Mouse (Mus musculus) cortical plate, adult 2 months (tissue): Measurements from ENCODE around the gene Rcc1. TPM values are rescaled to one million over a fixed set of nuclear protein-coding genes. Genes with fewer than 3 reads are reported as not detected.

Source experiments
- H3K27ac ChIP-seq: fragments of 200-500 bp; 2 replicates; pipeline ENCODE4 v1.5.1; 2012; ENCODE audit warnings: low read length, control low read depth, inconsistent platforms; ENCODE audit not compliant: insufficient read depth
- H3K4me1 ChIP-seq: fragments of 200-500 bp; 2 replicates; pipeline ENCODE4 v1.6.1; 2011; ENCODE audit warnings: low read length; ENCODE audit not compliant: control insufficient read depth, insufficient read depth
- H3K4me3 ChIP-seq: fragments of 200-500 bp; 2 replicates; pipeline ENCODE4 v1.5.1; 2011; ENCODE audit warnings: mild to moderate bottlenecking, low read length, control low read depth; ENCODE audit not compliant: insufficient read depth
- CTCF ChIP-seq: fragments of 200-500 bp; IDR thresholded peaks from 2 replicates; pipeline ENCODE4 v1.5.1; 2011; ENCODE audit warnings: mild to moderate bottlenecking, control low read depth, low read length; ENCODE audit not compliant: insufficient read depth; ENCODE audit errors: extremely low read depth
- POLR2A ChIP-seq: fragments of 200-500 bp; IDR thresholded peaks from 2 replicates; pipeline ENCODE4 v1.6.1; 2011; ENCODE audit warnings: mild to moderate bottlenecking, low read length, control low read depth; ENCODE audit not compliant: insufficient read depth; ENCODE audit errors: extremely low read depth
- polyA plus RNA-seq: library from polyadenylated mRNA; depleted of rRNA; stranded (reverse); fragments of >200 nt; gene quantifications from 2 replicates; pipeline ENCODE4 v1.2.3, GENCODE M21; 2012

Gene Rcc1
- polyA plus RNA-seq, 1 experiment = 8.8 TPM

- no peaks in the 10 kb centered on the region for H3K4me1 ChIP-seq
- no peak overlapping the region for H3K27ac ChIP-seq
- TF ChIP-seq POLR2A (no peak), CTCF (no peak)
- H3K4me3 ChIP-seq = no peak overlapping the region
These were observed 7.1 kb downstream of the Rcc1 start for GRCm38 (mm10) chr4:132346261-132346660.

DNA sequence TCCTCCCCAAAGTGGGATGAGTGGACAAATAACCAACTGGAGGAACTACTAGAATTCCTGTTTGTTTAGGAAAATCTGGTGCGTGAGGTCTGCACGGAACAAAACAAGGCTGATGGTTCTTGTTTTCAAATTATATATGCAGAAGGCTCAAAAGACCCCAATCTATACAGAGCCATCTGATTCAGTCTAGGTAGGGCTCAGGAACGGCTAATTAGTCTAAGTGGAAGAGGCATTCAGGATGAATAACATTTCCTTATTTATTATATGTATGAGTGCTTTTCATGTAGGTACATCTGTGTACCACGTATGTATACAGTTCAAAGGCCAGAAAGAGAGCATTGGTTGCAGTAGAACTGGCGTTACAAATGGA lies 7.6 kb downstream of the Rcc1 start:
- Histone ChIP-seq H3K27ac (no peak overlapping the region), H3K4me1 (no peaks in the 10 kb centered on the region)

GRCm38 (mm10) chr4:132345135-132345842 lies 8.1 kb downstream of the Rcc1 start:
- TF ChIP-seq POLR2A (peak; percentile 39; the same call in 1 of the 2 replicates), CTCF (peak; percentile 65)
- Histone ChIP-seq H3K4me3 (peak overlapping the region; percentile 62), H3K4me1 (no peaks in the 10 kb centered on the region), H3K27ac (no peak overlapping the region)

More for the DNA sequence above, 7.6 kb downstream of the Rcc1 start:
- TF ChIP-seq CTCF = no peak
- TF ChIP-seq POLR2A = no peak
- H3K4me3 ChIP-seq = peak overlapping the region; percentile 62

DNA sequence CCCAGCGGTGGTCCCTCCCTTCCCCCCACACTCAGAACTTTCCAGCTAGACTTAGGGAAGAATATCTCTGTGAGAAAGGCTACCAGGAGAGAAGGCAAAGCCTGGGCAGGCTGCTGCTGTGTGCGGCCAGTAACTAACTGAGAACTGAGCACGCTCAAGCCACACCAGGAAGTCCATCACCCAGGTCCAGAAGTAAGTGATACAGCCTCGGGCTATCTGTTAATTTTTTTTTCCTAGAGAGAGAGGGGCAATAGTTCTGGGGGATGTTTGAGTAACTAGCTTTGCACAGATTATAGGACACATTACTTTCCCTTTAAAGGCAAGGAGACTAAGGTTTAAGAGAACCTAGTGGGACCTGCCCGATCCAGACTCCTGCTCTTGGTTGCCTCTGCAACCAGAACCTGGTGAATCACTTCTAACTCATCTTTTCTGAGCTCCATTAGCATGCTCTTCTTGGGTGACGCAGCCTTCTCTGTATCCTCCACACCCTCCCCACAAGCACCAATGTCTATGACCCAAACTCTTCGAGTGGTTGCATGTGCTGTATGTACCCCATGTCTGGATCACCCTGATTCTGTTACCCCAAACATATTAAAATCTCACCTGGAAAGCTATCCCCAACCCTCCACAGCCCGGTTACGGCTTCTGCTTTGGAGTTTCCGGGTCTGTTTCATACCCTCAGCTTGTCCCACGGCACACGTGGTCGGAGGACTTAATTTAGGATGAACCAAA lies 8.8 kb downstream of the Rcc1 start:
- Histone ChIP-seq H3K4me1 (no peaks in the 10 kb centered on the region), H3K27ac (no peak overlapping the region), H3K4me3 (peak overlapping the region; percentile 62)
- no peak for TF ChIP-seq CTCF
- no peak for TF ChIP-seq POLR2A

- no peak for TF ChIP-seq CTCF
- no peak overlapping the region for H3K4me3 ChIP-seq
- no peak overlapping the region for H3K27ac ChIP-seq
- H3K4me1 ChIP-seq = no peaks in the 10 kb centered on the region
These were observed 12.0 kb downstream of the Rcc1 start for GRCm38 (mm10) chr4:132341451-132341850.

- Histone ChIP-seq H3K27ac (no peak overlapping the region), H3K4me3 (no peak overlapping the region), H3K4me1 (no peaks in the 10 kb centered on the region)
- TF ChIP-seq CTCF (no peak), POLR2A (no peak)
These were observed 14.5 kb downstream of the Rcc1 start for GRCm38 (mm10) chr4:132338943-132339342.

- H3K4me3 ChIP-seq = no peak overlapping the region
- TF ChIP-seq CTCF = no peak
- no peak for TF ChIP-seq POLR2A
- H3K27ac ChIP-seq = no peak overlapping the region
- H3K4me1 ChIP-seq = no peaks in the 10 kb centered on the region; the same call in 1 of the 2 replicates
These were observed 20.5 kb downstream of the Rcc1 start for GRCm38 (mm10) chr4:132332880-132333279.

DNA sequence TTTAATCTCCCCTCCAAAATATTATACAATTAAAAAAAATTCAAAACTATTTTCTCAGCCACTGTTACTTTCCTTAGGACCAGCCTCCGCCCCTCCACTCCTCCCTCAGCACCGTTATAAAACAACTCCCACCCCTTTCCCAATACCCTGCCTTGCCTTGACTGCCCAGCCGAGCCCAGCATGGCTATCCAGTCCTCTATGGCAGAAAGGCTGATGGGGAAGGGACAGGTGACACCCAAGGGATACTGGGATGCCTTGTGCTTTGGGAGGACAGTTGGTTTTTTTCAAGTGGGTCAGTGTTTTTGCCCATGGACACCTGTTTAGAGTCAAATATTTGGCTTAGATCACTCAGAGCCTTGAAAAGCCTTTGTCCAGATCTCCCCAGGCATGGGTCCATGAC lies 21.4 kb downstream of the Rcc1 start:
- Histone ChIP-seq H3K4me1 (no peaks in the 10 kb centered on the region; the same call in 1 of the 2 replicates), H3K27ac (no peak overlapping the region), H3K4me3 (no peak overlapping the region)
- TF ChIP-seq POLR2A (no peak), CTCF (no peak)

GRCm38 (mm10) chr4:132329835-132330354 lies 23.5 kb downstream of the Rcc1 start:
- no peak for TF ChIP-seq POLR2A
- H3K4me3 ChIP-seq = peak overlapping the region; percentile 66
- H3K4me1 ChIP-seq = no peaks in the 10 kb centered on the region; the same call in 1 of the 2 replicates
- no peak overlapping the region for H3K27ac ChIP-seq

DNA sequence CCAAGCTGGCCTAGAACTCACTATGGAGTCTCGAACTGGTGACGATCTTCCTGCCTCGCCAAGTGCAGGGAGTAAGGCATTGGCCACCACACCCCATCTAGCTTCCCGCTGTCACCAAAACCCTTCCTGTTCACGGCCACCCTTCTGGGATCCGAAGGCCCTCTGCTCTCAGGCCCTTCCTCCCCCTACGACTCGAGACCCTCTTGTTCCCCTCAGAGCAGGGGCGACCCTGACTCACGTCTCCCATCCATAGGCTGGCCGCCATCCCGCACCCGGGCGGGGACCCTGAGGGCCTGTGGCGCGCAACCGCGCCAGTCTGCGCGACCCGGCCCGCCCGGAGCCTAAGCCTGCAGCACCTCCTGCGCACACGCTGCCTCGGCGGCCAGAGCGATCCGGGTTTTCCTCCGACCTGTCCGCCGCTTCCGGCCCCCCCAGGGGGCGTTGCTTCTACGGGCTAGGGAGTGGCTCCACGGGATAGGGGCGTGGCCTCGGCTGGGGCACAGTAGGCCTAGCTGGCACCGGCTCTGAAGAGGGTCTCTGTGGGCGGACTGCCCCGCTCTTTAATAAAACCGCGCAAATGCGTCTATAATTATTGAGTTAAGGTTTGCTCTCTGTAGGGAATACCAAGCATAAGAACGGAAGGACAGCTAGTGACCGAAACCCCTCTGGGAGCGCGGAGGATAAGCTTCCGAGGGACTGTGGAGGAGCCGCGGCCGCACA lies 24.1 kb downstream of the Rcc1 start, which contains the start of gene Trnau1ap:
Gene Trnau1ap, minus strand, starts transcription at position 424 of the 720 bp plus-strand sequence.
- peak; percentile 80 for TF ChIP-seq POLR2A
- no peak for TF ChIP-seq CTCF
- H3K4me1 ChIP-seq = no peaks in the 10 kb centered on the region; the same call in 1 of the 2 replicates
- peak within 1 kb of the TSS; percentile 66 for H3K4me3 ChIP-seq
- no peak within 1 kb of the TSS for H3K27ac ChIP-seq
